Mouse (Mus musculus) thymus, adult 2 months (tissue): ENCODE data around the gene Aifm3. TPM values are rescaled to one million over a fixed set of nuclear protein-coding genes. Genes with fewer than 3 reads are reported as not detected.

ENCODE experiments used
- DNase-seq: peaks from one replicate; pipeline ENCODE4 v3.0.0; 2021
- H3K27ac ChIP-seq: fragments of 200-500 bp; 2 replicates; pipeline ENCODE4 v1.5.1; 2012; ENCODE audit warnings: low read length, control low read depth; ENCODE audit not compliant: control insufficient read depth, insufficient read depth
- H3K27me3 ChIP-seq: fragments of 200-500 bp; 2 replicates; pipeline ENCODE4 v1.6.1; 2012; ENCODE audit warnings: mild to moderate bottlenecking, low read length, moderate library complexity, mixed read lengths; ENCODE audit not compliant: control insufficient read depth, insufficient read depth
- H3K36me3 ChIP-seq: fragments of 200-500 bp; 2 replicates; pipeline ENCODE4 v1.6.1; 2012; ENCODE audit warnings: mild to moderate bottlenecking, low read length, moderate library complexity; ENCODE audit not compliant: control insufficient read depth, insufficient read depth
- H3K4me1 ChIP-seq: fragments of 200-500 bp; replicated peaks from 2 replicates; pipeline ENCODE4 v1.6.1; 2012; ENCODE audit warnings: low read length; ENCODE audit not compliant: control insufficient read depth, insufficient read depth
- H3K4me3 ChIP-seq: fragments of 200-500 bp; 2 replicates; pipeline ENCODE4 v1.5.1; 2012; ENCODE audit warnings: mild to moderate bottlenecking, low read length, control low read depth, moderate library complexity; ENCODE audit not compliant: control insufficient read depth, insufficient read depth
- CTCF ChIP-seq: fragments of 200-500 bp; IDR thresholded peaks from 2 replicates; pipeline ENCODE4 v1.5.1; 2012; ENCODE audit warnings: mild to moderate bottlenecking, control low read depth, low read length, moderate library complexity, borderline replicate concordance; ENCODE audit not compliant: control insufficient read depth, poor library complexity, insufficient read depth; ENCODE audit errors: extremely low read depth
- POLR2A ChIP-seq: fragments of 200-500 bp; IDR thresholded peaks from 2 replicates; pipeline ENCODE4 v1.6.1; 2012; ENCODE audit warnings: mild to moderate bottlenecking, low read length, control low read depth, moderate library complexity; ENCODE audit not compliant: control insufficient read depth, poor library complexity, insufficient read depth; ENCODE audit errors: extremely low read depth
- WGBS: fragments of 180-500 bp; shearing (Covaris S2); methylation state at CpG from one replicate; pipeline ENCODE4 v1.1.7; 2018; 5-methylcytosine and 5-hydroxymethylcytosine counted together
- polyA plus RNA-seq: library from polyadenylated mRNA; depleted of rRNA; stranded (reverse); fragments of >200 nt; gene quantifications from 2 replicates; pipeline ENCODE4 v1.2.3, GENCODE M21; 2012

Gene Aifm3
- polyA plus RNA-seq, 1 experiment = 0.93 TPM

GRCm38 (mm10) chr16:17481465-17481864 lies 7.9 kb upstream of the Aifm3 start:
- H3K27ac ChIP-seq = no peak overlapping the region
- peaks cover 2% of the 10 kb centered on the region for H3K4me1 ChIP-seq
- H3K4me3 ChIP-seq = no peak overlapping the region
- H3K27me3 ChIP-seq = no peaks in the 10 kb centered on the region
- WGBS = 97% methylated on average over 2 of the region's 2 CpGs
- DNase-seq = no peak
- peaks cover 29% of the 10 kb centered on the region for H3K36me3 ChIP-seq
- TF ChIP-seq POLR2A = no peak
- TF ChIP-seq CTCF = no peak

- peaks cover 34% of the 10 kb centered on the region for H3K36me3 ChIP-seq
Observed at GRCm38 (mm10) chr16:17486505-17486904, 2.9 kb upstream of the Aifm3 start.

GRCm38 (mm10) chr16:17488478-17489468 lies 638 bp upstream of the Aifm3 start:
- H3K4me3 ChIP-seq = no peak overlapping the region
- DNase-seq = peak; percentile 64
- 71% methylated on average over 14 of the region's 14 CpGs for WGBS

More at GRCm38 (mm10) chr16:17486505-17486904, 2.9 kb upstream of the Aifm3 start:
- peaks cover 12% of the 10 kb centered on the region for H3K4me1 ChIP-seq
- no peak overlapping the region for H3K4me3 ChIP-seq
- DNase-seq = peak; percentile 48
- WGBS = 15% methylated on average over 3 of the region's 3 CpGs
- TF ChIP-seq CTCF (no peak), POLR2A (no peak)
- no peak overlapping the region for H3K27ac ChIP-seq
- no peaks in the 10 kb centered on the region for H3K27me3 ChIP-seq

GRCm38 (mm10) chr16:17491154-17491553 lies 1.7 kb downstream of the Aifm3 start:
- no peak for TF ChIP-seq CTCF
- no peak for TF ChIP-seq POLR2A
- H3K27me3 ChIP-seq = no peaks in the 10 kb centered on the region
- peaks cover 12% of the 10 kb centered on the region for H3K4me1 ChIP-seq
- no peak overlapping the region for H3K27ac ChIP-seq
- H3K36me3 ChIP-seq = peaks cover 8% of the 10 kb centered on the region
- no peak overlapping the region for H3K4me3 ChIP-seq
- WGBS = 94% methylated on average over 5 of the region's 5 CpGs
- no peak for DNase-seq

More at GRCm38 (mm10) chr16:17488478-17489468, 638 bp upstream of the Aifm3 start:
- H3K27me3 ChIP-seq = no peaks in the 10 kb centered on the region
- peaks cover 28% of the 10 kb centered on the region for H3K36me3 ChIP-seq
- H3K27ac ChIP-seq = no peak overlapping the region
- TF ChIP-seq POLR2A (no peak), CTCF (no peak)
- peaks cover 12% of the 10 kb centered on the region for H3K4me1 ChIP-seq

- Histone ChIP-seq H3K4me3 (no peak overlapping the region), H3K27ac (no peak overlapping the region), H3K27me3 (no peaks in the 10 kb centered on the region), H3K36me3 (no peaks in the 10 kb centered on the region; the same call in 1 of the 2 replicates), H3K4me1 (peaks cover 8% of the 10 kb centered on the region)
- no peak for TF ChIP-seq CTCF
- no peak for TF ChIP-seq POLR2A
- DNase-seq = no peak
- WGBS = 49% methylated on average over 5 of the region's 5 CpGs
Observed at GRCm38 (mm10) chr16:17491896-17492561, 2.6 kb downstream of the Aifm3 start.
